Mouse (Mus musculus): ENCODE measurements at regions not wholly inside any gene's neighbourhood (a gene's known extent, or its start where the extent isn't known, plus 50 kb on each side); places are given as distances from the start of the nearest gene placed in this dataset.
"Not testable (repeated sequence)": the region's sequence is repeated elsewhere in the genome, so short reads cannot be mapped to it uniquely, and the experiment has no call there.

- no peak overlapping the region for H3K27ac ChIP-seq (ENCODE audit: low read depth)
- DNase-seq (no peak), ATAC-seq (ENCODE audit: insufficient read depth) (no peak)
- H3K9me3 ChIP-seq (ENCODE audit: low read depth, low read length), result no peaks in the 10 kb centered on the region
- H3K36me3 ChIP-seq (ENCODE audit: insufficient read depth), result no peaks in the 10 kb centered on the region
- H3K9ac ChIP-seq, result no peak overlapping the region
- no peaks in the 10 kb centered on the region for H3K27me3 ChIP-seq (ENCODE audit: insufficient read depth, low read length)
- no peaks in the 10 kb centered on the region for H3K4me1 ChIP-seq (ENCODE audit: insufficient read depth)
- no peak for TF ChIP-seq CTCF (IDR thresholded peaks at IDR 0.05; ENCODE audit: low read depth)
- no peak overlapping the region for H3K4me3 ChIP-seq (ENCODE audit: low read depth, low read length)
- WGBS, result 27% methylated on average over 4 of the region's 4 CpGs
- no peak overlapping the region for H3K4me2 ChIP-seq
These were observed 341.7 kb upstream of the Nrsn1 start for GRCm38 (mm10) chr13:25611986-25612385.

- H3K9ac ChIP-seq, result no peak overlapping the region
- no peak overlapping the region for H3K4me2 ChIP-seq
- no peak for DNase-seq
- no peaks in the 10 kb centered on the region for H3K27me3 ChIP-seq (ENCODE audit: insufficient read depth, low read length)
- no peak overlapping the region for H3K4me3 ChIP-seq (ENCODE audit: low read depth, low read length)
- no peak overlapping the region for H3K27ac ChIP-seq (ENCODE audit: low read depth)
- WGBS, result 55% methylated on average over 4 of the region's 4 CpGs
- ATAC-seq (ENCODE audit: insufficient read depth), result no peak
- TF ChIP-seq CTCF (IDR thresholded peaks at IDR 0.05; ENCODE audit: low read depth), result no peak
- no peaks in the 10 kb centered on the region for H3K4me1 ChIP-seq (ENCODE audit: insufficient read depth)
- H3K9me3 ChIP-seq (ENCODE audit: low read depth, low read length), result no peaks in the 10 kb centered on the region
- H3K36me3 ChIP-seq (ENCODE audit: insufficient read depth), result no peaks in the 10 kb centered on the region
These were observed 339.3 kb upstream of the Nrsn1 start for GRCm38 (mm10) chr13:25609641-25610040.

GRCm38 (mm10) chr13:25609241-25609640 lies 338.9 kb upstream of the Nrsn1 start:
- Histone ChIP-seq H3K9me3 (ENCODE audit: low read depth, low read length) (no peaks in the 10 kb centered on the region), H3K4me3 (ENCODE audit: low read depth, low read length) (no peak overlapping the region), H3K27ac (ENCODE audit: low read depth) (no peak overlapping the region), H3K9ac (no peak overlapping the region), H3K4me2 (no peak overlapping the region), H3K27me3 (ENCODE audit: insufficient read depth, low read length) (no peaks in the 10 kb centered on the region), H3K4me1 (ENCODE audit: insufficient read depth) (no peaks in the 10 kb centered on the region), H3K36me3 (ENCODE audit: insufficient read depth) (no peaks in the 10 kb centered on the region)
- no peak for TF ChIP-seq CTCF (IDR thresholded peaks at IDR 0.05; ENCODE audit: low read depth)
- ATAC-seq (ENCODE audit: insufficient read depth) (no peak), DNase-seq (no peak)
- 53% methylated on average over 1 of the region's 1 CpGs for WGBS

- not testable (repeated sequence) for H3K27ac ChIP-seq (ENCODE audit: low read depth); H3K36me3 ChIP-seq (ENCODE audit: insufficient read depth); H3K9ac ChIP-seq; H3K4me3 ChIP-seq (ENCODE audit: low read depth, low read length); H3K4me2 ChIP-seq; ATAC-seq (ENCODE audit: insufficient read depth); H3K9me3 ChIP-seq (ENCODE audit: low read depth, low read length); H3K27me3 ChIP-seq (ENCODE audit: insufficient read depth, low read length); H3K4me1 ChIP-seq (ENCODE audit: insufficient read depth)
- DNase-seq, result peak; percentile 21
These were observed 331.0 kb upstream of the Nrsn1 start for GRCm38 (mm10) chr13:25601351-25601750.

GRCm38 (mm10) chr13:25594629-25595028 lies 324.3 kb upstream of the Nrsn1 start:
- Histone ChIP-seq H3K27me3 (ENCODE audit: insufficient read depth, low read length) (no peaks in the 10 kb centered on the region), H3K9ac (no peak overlapping the region), H3K27ac (ENCODE audit: low read depth) (no peak overlapping the region), H3K9me3 (ENCODE audit: low read depth, low read length) (no peaks in the 10 kb centered on the region), H3K4me3 (ENCODE audit: low read depth, low read length) (no peak overlapping the region), H3K4me2 (no peak overlapping the region), H3K4me1 (ENCODE audit: insufficient read depth) (no peaks in the 10 kb centered on the region), H3K36me3 (ENCODE audit: insufficient read depth) (no peaks in the 10 kb centered on the region)
- TF ChIP-seq CTCF (IDR thresholded peaks at IDR 0.05; ENCODE audit: low read depth), result no peak
- ATAC-seq (ENCODE audit: insufficient read depth) (no peak), DNase-seq (no peak)
- WGBS, result 69% methylated on average over 3 of the region's 3 CpGs

GRCm38 (mm10) chr13:25570641-25571040 lies 300.3 kb upstream of the Nrsn1 start:
- no peak for TF ChIP-seq CTCF (IDR thresholded peaks at IDR 0.05; ENCODE audit: low read depth)
- H3K4me3 ChIP-seq (ENCODE audit: low read depth, low read length), result no peak overlapping the region
- no peaks in the 10 kb centered on the region for H3K4me1 ChIP-seq (ENCODE audit: insufficient read depth)
- DNase-seq, result no peak
- H3K4me2 ChIP-seq, result no peak overlapping the region
- no peaks in the 10 kb centered on the region for H3K27me3 ChIP-seq (ENCODE audit: insufficient read depth, low read length)
- no peak for ATAC-seq (ENCODE audit: insufficient read depth)
- H3K36me3 ChIP-seq (ENCODE audit: insufficient read depth), result no peaks in the 10 kb centered on the region
- no peak overlapping the region for H3K9ac ChIP-seq
- no peaks in the 10 kb centered on the region for H3K9me3 ChIP-seq (ENCODE audit: low read depth, low read length)
- 56% methylated on average over 5 of the region's 5 CpGs for WGBS
- H3K27ac ChIP-seq (ENCODE audit: low read depth), result no peak overlapping the region

GRCm38 (mm10) chr13:25562746-25563145 lies 292.4 kb upstream of the Nrsn1 start:
- TF ChIP-seq CTCF (IDR thresholded peaks at IDR 0.05; ENCODE audit: low read depth), result peak; percentile 91
- H3K27me3 ChIP-seq (ENCODE audit: insufficient read depth, low read length), result no peaks in the 10 kb centered on the region
- H3K4me3 ChIP-seq (ENCODE audit: low read depth, low read length), result no peak overlapping the region
- no peaks in the 10 kb centered on the region for H3K9me3 ChIP-seq (ENCODE audit: low read depth, low read length)
- no peaks in the 10 kb centered on the region for H3K4me1 ChIP-seq (ENCODE audit: insufficient read depth)
- DNase-seq (peak; percentile 91), ATAC-seq (ENCODE audit: insufficient read depth) (peak; percentile 21; the same call in 1 of the 2 replicates)
- whole genome bisulfite sequencing, result 9% methylated on average over 2 of the region's 2 CpGs
- H3K27ac ChIP-seq (ENCODE audit: low read depth), result no peak overlapping the region
- H3K4me2 ChIP-seq, result no peak overlapping the region
- no peak overlapping the region for H3K9ac ChIP-seq
- no peaks in the 10 kb centered on the region for H3K36me3 ChIP-seq (ENCODE audit: insufficient read depth)

- DNase-seq (no peak), ATAC-seq (ENCODE audit: insufficient read depth) (no peak)
- Histone ChIP-seq H3K27ac (ENCODE audit: low read depth) (no peak overlapping the region), H3K4me1 (ENCODE audit: insufficient read depth) (no peaks in the 10 kb centered on the region), H3K27me3 (ENCODE audit: insufficient read depth, low read length) (no peaks in the 10 kb centered on the region), H3K9me3 (ENCODE audit: low read depth, low read length) (no peaks in the 10 kb centered on the region), H3K4me2 (no peak overlapping the region), H3K36me3 (ENCODE audit: insufficient read depth) (no peaks in the 10 kb centered on the region), H3K9ac (no peak overlapping the region), H3K4me3 (ENCODE audit: low read depth, low read length) (no peak overlapping the region)
- 61% methylated on average over 2 of the region's 2 CpGs for WGBS
- no peak for TF ChIP-seq CTCF (IDR thresholded peaks at IDR 0.05; ENCODE audit: low read depth)
These were observed 290.0 kb upstream of the Nrsn1 start for GRCm38 (mm10) chr13:25560339-25560738.

All from lung, embryonic 14.5 days (tissue).